Mouse (Mus musculus): ENCODE data around the gene Rara. TPM values are rescaled to one million over a fixed set of nuclear protein-coding genes. Genes with fewer than 3 reads are reported as not detected.

Rara gene
- total and polyA plus RNA-seq, 3 experiments: 4.5 to 13.7 (median 12.1) TPM

- no peak for DNase-seq (ENCODE audit: extremely low read depth)
- Histone ChIP-seq H3K9me3 (replicated peaks; ENCODE audit: low read length) (peaks cover 7% of the 10 kb centered on the region), H3K9ac (ENCODE audit: insufficient read depth, low read depth) (no peak overlapping the region), H3K4me1 (ENCODE audit: control insufficient read depth in 1 of 2, insufficient read depth in 2 of 2) (peaks cover 4 to 11% of the 10 kb centered on the region in 2 experiments), H3K36me3 (replicated peaks in 1 of 2; ENCODE audit: control insufficient read depth in 1 of 2, insufficient read depth in 1 of 2, low read length in 1 of 2) (peaks cover 2 to 17% of the 10 kb centered on the region in 2 experiments), H3K27ac (ENCODE audit: insufficient read depth, low read depth) (no peak overlapping the region), H3K79me2 (replicated peaks; ENCODE audit: control insufficient read depth, extremely low read depth, insufficient read depth, poor library complexity, severe bottlenecking) (no peaks in the 10 kb centered on the region), H3K4me3 (replicated peaks in 1 of 3; ENCODE audit: low read depth in 2 of 3, low read length in 2 of 3, poor library complexity in 1 of 3) (no peak overlapping the region), H3K4me2 (ENCODE audit: insufficient read depth, low read depth, poor library complexity, severe bottlenecking) (no peak overlapping the region), H3K27me3 (replicated peaks) (peaks cover 39% of the 10 kb centered on the region)
- in situ Hi-C loops (cut with MboI; ENCODE audit: low pct_ligation_motif_present, low pct_unique_long_range_greater_than_20kb, low sequenced_read_pairs): loop anchor here (10.0 kb wide), 1 partner anchor 64 kb away; no protein-coding TSS in a partner anchor
- dilution Hi-C loops (cut with MboI; ENCODE audit: extremely low pct_ligation_motif_present, extremely low pct_unique_long_range_greater_than_20kb, low sequenced_read_pairs): no loop called here
- TF ChIP-seq CHD2 (IDR thresholded peaks at IDR 0.05; ENCODE audit: low read length): no peak
- no peak for TF ChIP-seq MAZ (IDR thresholded peaks at IDR 0.05; ENCODE audit: low read depth, low read length)
- TF ChIP-seq ELF1 (IDR thresholded peaks at IDR 0.05; ENCODE audit: low read depth, low read length): no peak
- TF ChIP-seq RCOR1 (conservative IDR thresholded peaks at IDR 0.05; ENCODE audit: low read depth, low read length): no peak
- TF ChIP-seq GABPA (IDR thresholded peaks at IDR 0.05; ENCODE audit: insufficient replicate concordance, low read depth, low read length): no peak
- no peak for TF ChIP-seq ETS1 (conservative IDR thresholded peaks at IDR 0.05; ENCODE audit: low read depth, low read length)
- TF ChIP-seq ZMIZ1 (IDR thresholded peaks at IDR 0.05; ENCODE audit: low read depth, low read length): no peak
- TF ChIP-seq E2F4 (IDR thresholded peaks at IDR 0.05; ENCODE audit: insufficient replicate concordance, low read depth, low read length): no peak
- no peak for TF ChIP-seq SMC3 (IDR thresholded peaks at IDR 0.05; ENCODE audit: low read depth, low read length)
- TF ChIP-seq ZNF384 (IDR thresholded peaks at IDR 0.05; ENCODE audit: low read depth, low read length): no peak
- no peak for TF ChIP-seq ZC3H11A (IDR thresholded peaks at IDR 0.05; ENCODE audit: low read depth, low read length)
- TF ChIP-seq PAX5 (IDR thresholded peaks at IDR 0.05; ENCODE audit: low read length): no peak
- no peak for TF ChIP-seq MYC (IDR thresholded peaks at IDR 0.05; ENCODE audit: low read depth, low read length)
- no peak for TF ChIP-seq ZKSCAN1 (IDR thresholded peaks at IDR 0.05; ENCODE audit: borderline replicate concordance, low read depth, low read length)
- no peak for TF ChIP-seq CTCF (conservative IDR thresholded peaks at IDR 0.05 in 1 of 2, IDR thresholded peaks at IDR 0.05 in 1 of 2; ENCODE audit: low read depth in 2 of 2, low read length in 2 of 2)
- TF ChIP-seq EP300 (IDR thresholded peaks at IDR 0.05; ENCODE audit: low read length): no peak
- no peak for TF ChIP-seq CHD1 (IDR thresholded peaks at IDR 0.05; ENCODE audit: low read depth, low read length)
- TF ChIP-seq MXI1 (IDR thresholded peaks at IDR 0.05; ENCODE audit: low read depth, low read length): no peak
- no peak for TF ChIP-seq TCF12 (IDR thresholded peaks at IDR 0.05; ENCODE audit: low read depth, low read length)
- no peak for TF ChIP-seq RAD21 (IDR thresholded peaks at IDR 0.05; ENCODE audit: low read depth, low read length)
Observed at GRCm38 (mm10) chr11:98978526-98979148, 51.0 kb downstream of the Rara start.

- Histone ChIP-seq H3K36me3 (replicated peaks in 1 of 2; ENCODE audit: control insufficient read depth in 1 of 2, insufficient read depth in 1 of 2, low read length in 1 of 2) (peaks cover 0 to 10% of the 10 kb centered on the region in 2 experiments), H3K9me3 (replicated peaks; ENCODE audit: low read length) (peaks cover 7% of the 10 kb centered on the region), H3K9ac (ENCODE audit: insufficient read depth, low read depth) (no peak overlapping the region), H3K4me3 (replicated peaks in 1 of 3; ENCODE audit: low read depth in 2 of 3, low read length in 2 of 3, poor library complexity in 1 of 3) (no peak overlapping the region), H3K27ac (ENCODE audit: insufficient read depth, low read depth) (no peak overlapping the region), H3K4me2 (ENCODE audit: insufficient read depth, low read depth, poor library complexity, severe bottlenecking) (no peak overlapping the region), H3K79me2 (replicated peaks; ENCODE audit: control insufficient read depth, extremely low read depth, insufficient read depth, poor library complexity, severe bottlenecking) (no peaks in the 10 kb centered on the region), H3K4me1 (ENCODE audit: control insufficient read depth in 1 of 2, insufficient read depth in 2 of 2) (peaks cover 4 to 11% of the 10 kb centered on the region in 2 experiments), H3K27me3 (replicated peaks) (peaks cover 39% of the 10 kb centered on the region)
- TF ChIP-seq TBP (conservative IDR thresholded peaks at IDR 0.05; ENCODE audit: low read depth, low read length): no peak
- no peak for TF ChIP-seq POLR2A (IDR thresholded peaks at IDR 0.05; ENCODE audit: low read depth, low read length)
- TF ChIP-seq SMC3 (IDR thresholded peaks at IDR 0.05; ENCODE audit: low read depth, low read length): no peak
- TF ChIP-seq CTCF (conservative IDR thresholded peaks at IDR 0.05 in 1 of 2, IDR thresholded peaks at IDR 0.05 in 1 of 2; ENCODE audit: low read depth in 2 of 2, low read length in 2 of 2): no peak
- no peak for TF ChIP-seq NELFE (IDR thresholded peaks at IDR 0.05; ENCODE audit: low read depth, low read length)
- TF ChIP-seq TCF12 (IDR thresholded peaks at IDR 0.05; ENCODE audit: low read depth, low read length): no peak
- TF ChIP-seq CHD1 (IDR thresholded peaks at IDR 0.05; ENCODE audit: low read depth, low read length): no peak
- no peak for TF ChIP-seq JUND (conservative IDR thresholded peaks at IDR 0.05; ENCODE audit: low read depth, low read length)
- TF ChIP-seq RAD21 (IDR thresholded peaks at IDR 0.05; ENCODE audit: low read depth, low read length): no peak
- no peak for TF ChIP-seq ETS1 (conservative IDR thresholded peaks at IDR 0.05; ENCODE audit: low read depth, low read length)
- no peak for TF ChIP-seq USF1 (IDR thresholded peaks at IDR 0.05; ENCODE audit: low read depth, low read length)
- no peak for TF ChIP-seq E2F4 (IDR thresholded peaks at IDR 0.05; ENCODE audit: insufficient replicate concordance, low read depth, low read length)
- no peak for TF ChIP-seq POLR2AphosphoS2 (IDR thresholded peaks at IDR 0.05; ENCODE audit: low read depth, low read length)
- TF ChIP-seq IRF4 (IDR thresholded peaks at IDR 0.05; ENCODE audit: low read depth, low read length): no peak
- no peak for TF ChIP-seq MAX (IDR thresholded peaks at IDR 0.05; ENCODE audit: low read length)
- no peak for TF ChIP-seq ZKSCAN1 (IDR thresholded peaks at IDR 0.05; ENCODE audit: borderline replicate concordance, low read depth, low read length)
- no peak for TF ChIP-seq ZC3H11A (IDR thresholded peaks at IDR 0.05; ENCODE audit: low read depth, low read length)
- TF ChIP-seq SIN3A (IDR thresholded peaks at IDR 0.05; ENCODE audit: low read length): no peak
- no peak for TF ChIP-seq MEF2A (IDR thresholded peaks at IDR 0.05; ENCODE audit: borderline replicate concordance, low read depth, low read length)
- dilution Hi-C loops (cut with MboI; ENCODE audit: extremely low pct_ligation_motif_present, extremely low pct_unique_long_range_greater_than_20kb, low sequenced_read_pairs) (no loop called here), in situ Hi-C loops (cut with MboI; ENCODE audit: low pct_ligation_motif_present, low pct_unique_long_range_greater_than_20kb, low sequenced_read_pairs) (loop anchor here (10.0 kb wide), 1 partner anchor 65 kb away; no protein-coding TSS in a partner anchor)
- DNase-seq (ENCODE audit: extremely low read depth): no peak
Observed at GRCm38 (mm10) chr11:98979356-98979755, 51.7 kb downstream of the Rara start.

Data from CH12.LX (cell line).